26 mouse cellular contexts compared by ENCODE assay signal in the genomic region with DNA sequence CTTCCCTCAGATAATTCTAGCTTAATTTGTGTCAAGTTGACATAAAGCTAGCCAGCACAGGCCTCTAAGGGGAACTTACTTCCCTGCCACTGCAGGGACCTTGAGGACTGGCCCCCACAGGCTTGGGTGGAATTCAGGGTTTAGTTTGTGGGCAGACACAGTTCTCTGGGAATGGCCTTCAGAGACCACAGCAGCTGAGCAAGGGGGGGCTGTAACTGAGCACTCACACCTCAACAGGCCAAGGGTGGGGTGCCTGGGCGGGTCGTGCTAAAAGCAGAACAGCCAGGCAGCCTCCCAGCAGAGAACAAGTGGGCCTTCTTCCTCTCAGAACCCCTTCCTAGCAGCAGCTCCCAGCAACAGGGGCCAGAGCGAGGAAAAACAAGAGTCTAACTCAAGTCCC. TPM values are rescaled to one million over a fixed set of nuclear protein-coding genes. Genes with fewer than 3 reads are reported as not detected.
DNase-seq lines count a peak whose midpoint lies in the region; ATAC-seq lines count a peak whose summit lies in the region.
"Had no signal": no experiment of that assay in that cellular context is flagged by ENCODE, and none has a peak within 500 bp of the region (broad histone marks: within the 10 kb centered on the region; RNA-seq: fewer than 3 reads in every experiment).

No protein-coding gene starts in this region.

- no peak overlapping the region for H3K4me3 ChIP-seq in limb, embryonic 12.5 days (replicated peaks)
- no peak overlapping the region for H3K4me3 ChIP-seq in limb, embryonic 10.5 days
- H3K4me3 ChIP-seq in limb, embryonic 13.5 days: no peak overlapping the region
- H3K4me3 ChIP-seq: embryonic facial prominence, embryonic 15.5 days; erythroblast, embryonic 14.5 days; forebrain, embryonic 10.5 days; gastrocnemius, adult 2 months; heart, embryonic 15.5 days; hindbrain, embryonic 10.5 days had no signal

- no peak overlapping the region for H3K4me2 ChIP-seq in limb, embryonic 12.5 days
- no peak overlapping the region for H3K4me2 ChIP-seq in limb, embryonic 13.5 days (replicated peaks)
- H3K4me2 ChIP-seq: embryonic facial prominence, embryonic 15.5 days; heart, embryonic 11.5 days; heart, embryonic 15.5 days had no signal

- no peaks in the 10 kb centered on the region for H3K4me1 ChIP-seq in limb, embryonic 12.5 days (replicated peaks)
- H3K4me1 ChIP-seq in limb, embryonic 10.5 days: no peaks in the 10 kb centered on the region
- H3K4me1 ChIP-seq in limb, embryonic 13.5 days: no peaks in the 10 kb centered on the region
- H3K4me1 ChIP-seq: forebrain, embryonic 10.5 days; heart, embryonic 15.5 days; hindbrain, embryonic 10.5 days had no signal

- H3K9ac ChIP-seq in limb, embryonic 12.5 days (replicated peaks): no peak overlapping the region
- no peak overlapping the region for H3K9ac ChIP-seq in limb, embryonic 13.5 days
- H3K9ac ChIP-seq: embryonic facial prominence, embryonic 15.5 days; heart, embryonic 15.5 days had no signal

- no peaks in the 10 kb centered on the region for H3K36me3 ChIP-seq in limb, embryonic 12.5 days
- H3K36me3 ChIP-seq in limb, embryonic 10.5 days: no peaks in the 10 kb centered on the region
- H3K36me3 ChIP-seq in limb, embryonic 13.5 days: no peaks in the 10 kb centered on the region
- H3K36me3 ChIP-seq: embryonic facial prominence, embryonic 15.5 days; forebrain, embryonic 10.5 days; heart, embryonic 15.5 days; hindbrain, embryonic 10.5 days had no signal

- 0 out of 2 replicates have a peak, but pooled peaks have one; percentile 37 for ATAC-seq in limb, embryonic 12.5 days (ENCODE audit: insufficient number of reproducible peaks, insufficient read depth, low FRiP score, low TSS enrichment, low read depth)
- peak; percentile 17; the same call in 1 of the 2 replicates for ATAC-seq in common myeloid progenitor, adult 5-6 weeks (replicated peaks; ENCODE audit: low read depth, poor library complexity, severe bottlenecking)
- peak; percentile 69 for ATAC-seq in limb, embryonic 13.5 days (ENCODE audit: low FRiP score, low read depth)
- ATAC-seq in megakaryocyte progenitor cell, adult 5-6 weeks (replicated peaks; ENCODE audit: poor library complexity): peak; percentile 23; the same call in 1 of the 2 replicates
- ATAC-seq: forebrain, embryonic 14.5 days; hindbrain, embryonic 16.5 days; inflammation-experienced regulatory T-cells, adult 6 months; intestine, postnatal 0 days had no signal

- DNase-seq in limb, embryonic 10.5 days (ENCODE audit: low spot score): no peak
- no peak for DNase-seq in layer of hippocampus, postnatal 14 days (ENCODE audit: low spot score in 2 of 2)
- DNase-seq in spleen, adult 12 weeks (ENCODE audit: low spot score): no peak
- no peak for DNase-seq in heart, adult 8-10 months (ENCODE audit: low spot score)
- DNase-seq: adrenal gland, postnatal 10 days; cerebellum, adult 11-12 months; cerebellum, postnatal 10 days; gastrocnemius, adult 2 months; gastrocnemius, postnatal 36 days; heart, adult 18-20 months; heart, postnatal 14 days had no signal

- WGBS in limb, embryonic 12.5 days: 76% methylated on average over 3 of the region's 3 CpGs
- WGBS in limb, embryonic 10.5 days: 75% methylated on average over 3 of the region's 3 CpGs
- WGBS in limb, embryonic 13.5 days: 75% methylated on average over 3 of the region's 3 CpGs

- no peak overlapping the region for H3K27ac ChIP-seq in limb, embryonic 12.5 days
- no peak overlapping the region for H3K27ac ChIP-seq in limb, embryonic 10.5 days
- H3K27ac ChIP-seq in limb, embryonic 13.5 days: no peak overlapping the region
- H3K27ac ChIP-seq: embryonic facial prominence, embryonic 15.5 days; forebrain, embryonic 10.5 days; gastrocnemius, adult 2 months; heart, embryonic 15.5 days; hindbrain, embryonic 10.5 days had no signal

- no peaks in the 10 kb centered on the region for H3K9me3 ChIP-seq in limb, embryonic 12.5 days
- no peaks in the 10 kb centered on the region for H3K9me3 ChIP-seq in limb, embryonic 10.5 days (replicated peaks)
- H3K9me3 ChIP-seq in limb, embryonic 13.5 days: no peaks in the 10 kb centered on the region
- H3K9me3 ChIP-seq: embryonic facial prominence, embryonic 15.5 days; forebrain, embryonic 10.5 days; heart, embryonic 15.5 days; hindbrain, embryonic 10.5 days had no signal

- no peaks in the 10 kb centered on the region for H3K27me3 ChIP-seq in limb, embryonic 12.5 days
- H3K27me3 ChIP-seq in limb, embryonic 10.5 days (ENCODE audit: low read depth, poor library complexity, severe bottlenecking): no peaks in the 10 kb centered on the region
- no peaks in the 10 kb centered on the region for H3K27me3 ChIP-seq in limb, embryonic 13.5 days
- H3K27me3 ChIP-seq: CH12.LX; embryonic facial prominence, embryonic 15.5 days; heart, embryonic 15.5 days had no signal

RNA-seq across cellular contexts. Expression of gene A630001G21Rik, which starts 12.3 kb away (rescaled TPM):
- 1.0 and 1.2 TPM in 2 replicates for polyA plus RNA-seq in limb, embryonic 12.5 days (2016; fragmentation: Nextera tagmentation; extraction: Ambion mirVana)
- polyA plus RNA-seq in limb, embryonic 10.5 days (2016; fragmentation: Nextera tagmentation; extraction: Ambion mirVana): 0.48 and 0.74 TPM in 2 replicates
- 46.6 and 54.3 TPM in 2 replicates for total RNA-seq in common myeloid progenitor, adult 5-6 weeks (2017)
- polyA plus RNA-seq in limb, embryonic 13.5 days (2015; fragmentation: Nextera tagmentation; extraction: Ambion mirVana): 1.0 and 1.4 TPM in 2 replicates
- 81.4 and 86.3 TPM in 2 replicates for total RNA-seq in megakaryocyte progenitor cell, adult 5-6 weeks (2015)
- total RNA-seq in megakaryocyte progenitor cell, adult 5-6 weeks (2017): 57.5 and 65.8 TPM in 2 replicates
- total RNA-seq in layer of hippocampus, postnatal 14 days (2021): under 1 TPM in 1 of 2 experiments, not detected in 1; 0.36 TPM
- total RNA-seq in heart, adult 8-10 months (2022): 1 to 10 TPM in 1 of 4 experiments, under 1 TPM in 3; 0.22 to 1.3 (median 0.34) TPM

RNA-seq across cellular contexts. Expression of gene Cab39, which starts 27.1 kb away (rescaled TPM):
- 42.5 and 46.3 TPM in 2 replicates for polyA plus RNA-seq in limb, embryonic 12.5 days (2016; fragmentation: Nextera tagmentation; extraction: Ambion mirVana)
- 28.1 and 33.5 TPM in 2 replicates for polyA plus RNA-seq in limb, embryonic 10.5 days (2016; fragmentation: Nextera tagmentation; extraction: Ambion mirVana)
- 102 and 110 TPM in 2 replicates for total RNA-seq in common myeloid progenitor, adult 5-6 weeks (2017)
- 28.1 and 28.5 TPM in 2 replicates for polyA plus RNA-seq in limb, embryonic 13.5 days (2015; fragmentation: Nextera tagmentation; extraction: Ambion mirVana)
- total RNA-seq in megakaryocyte progenitor cell, adult 5-6 weeks (2015): 83.1 and 84.9 TPM in 2 replicates
- total RNA-seq in megakaryocyte progenitor cell, adult 5-6 weeks (2017): 122 and 126 TPM in 2 replicates
- 100 to 1,000 TPM; 126 to 129 TPM for total RNA-seq in layer of hippocampus, postnatal 14 days (2021)
- 100 to 1,000 TPM; 109 to 121 (median 111) TPM for total RNA-seq in heart, adult 8-10 months (2022)

Comparison
In these comparisons a context has a peak if more than half of its experiments do, and no peak if none do; other contexts are left out.
1. ATAC-seq: peak in every context shown above with its lines; median percentile 69 in limb, embryonic 13.5 days; 37 in limb, embryonic 12.5 days; 23 in megakaryocyte progenitor cell, adult 5-6 weeks; 17 in common myeloid progenitor, adult 5-6 weeks.
2. RNA of gene A630001G21Rik, which starts 12.3 kb away (total RNA-seq): 57.5 to 86.3 TPM in megakaryocyte progenitor cell, adult 5-6 weeks and 46.6 to 54.3 TPM in common myeloid progenitor, adult 5-6 weeks; 0.22 to 1.3 TPM in heart, adult 8-10 months and 0.36 TPM in layer of hippocampus, postnatal 14 days; every median in the first group is over 10 times any median in the second.